Mouse (Mus musculus) testis, adult 2 months (tissue): ENCODE data around the gene Ggt1. TPM values are rescaled to one million over a fixed set of nuclear protein-coding genes. Genes with fewer than 3 reads are reported as not detected.
A peak's percentile ranks its signal among the peaks of the same experiment; 100 is the strongest.

Experiments used
- H3K27ac ChIP-seq: fragments of 200-500 bp; 2 replicates; pipeline ENCODE4 v1.5.1; 2012; ENCODE audit warnings: low read depth, low read length; ENCODE audit not compliant: control insufficient read depth, insufficient read depth
- H3K27me3 ChIP-seq: fragments of 200-500 bp; 2 replicates; pipeline ENCODE4 v1.6.1; 2012; ENCODE audit warnings: mild to moderate bottlenecking, low read length, moderate library complexity; ENCODE audit not compliant: control insufficient read depth, insufficient read depth
- H3K36me3 ChIP-seq: fragments of 200-500 bp; 2 replicates; pipeline ENCODE4 v1.6.1; 2012; ENCODE audit warnings: mild to moderate bottlenecking, low read length; ENCODE audit not compliant: control insufficient read depth, insufficient read depth
- H3K4me1 ChIP-seq: fragments of 200-500 bp; 2 replicates; pipeline ENCODE4 v1.6.1; 2012; ENCODE audit warnings: low read length; ENCODE audit not compliant: control insufficient read depth, insufficient read depth
- H3K4me3 ChIP-seq: fragments of 200-500 bp; 2 replicates; pipeline ENCODE4 v1.5.1; 2012; ENCODE audit warnings: low read depth, mild to moderate bottlenecking, low read length, moderate library complexity, mixed read lengths; ENCODE audit not compliant: control insufficient read depth
- CTCF ChIP-seq: fragments of 200-500 bp; IDR thresholded peaks from 2 replicates; pipeline ENCODE4 v1.5.1; 2012; ENCODE audit warnings: low read depth, mild to moderate bottlenecking, inconsistent platforms, low read length, moderate library complexity; ENCODE audit not compliant: control insufficient read depth, insufficient read depth, insufficient replicate concordance
- POLR2A ChIP-seq: fragments of 200-500 bp; IDR thresholded peaks from 2 replicates; pipeline ENCODE4 v1.6.1; 2012; ENCODE audit warnings: low read depth, mild to moderate bottlenecking, inconsistent platforms, low read length, moderate library complexity; ENCODE audit not compliant: control insufficient read depth
- polyA plus RNA-seq: library from polyadenylated mRNA; depleted of rRNA; stranded (reverse); fragments of >200 nt; gene quantifications from 2 replicates; pipeline ENCODE4 v1.2.3, GENCODE M21; 2012; rRNA removed

Ggt1 gene
- polyA plus RNA-seq, 1 experiment, result 1.6 TPM

DNA sequence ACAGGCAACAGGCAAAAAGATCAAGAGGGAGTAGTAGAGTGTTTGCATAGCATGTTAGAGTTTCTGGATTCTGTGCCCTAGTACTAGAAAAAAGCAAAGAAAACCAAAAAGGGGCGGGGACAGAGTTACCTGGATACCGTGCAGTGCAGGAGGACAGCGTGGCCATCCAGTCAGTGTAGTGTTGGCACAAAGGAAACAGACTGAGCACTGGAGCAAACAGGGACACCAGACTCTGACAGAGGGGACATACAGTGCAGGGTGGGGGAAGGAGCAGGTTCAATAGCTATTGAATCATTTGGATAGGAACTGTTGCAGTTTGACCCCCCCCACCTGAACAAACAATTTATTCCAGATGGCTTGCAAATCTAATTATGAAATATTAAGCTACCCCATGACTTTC, 65.6 kb downstream of the Ggt1 start:
- TF ChIP-seq POLR2A (no peak), CTCF (no peak)
- Histone ChIP-seq H3K4me3 (no peak overlapping the region), H3K27ac (peak overlapping the region; percentile 87), H3K4me1 (peaks cover 3% of the 10 kb centered on the region; the same call in 1 of the 2 replicates), H3K27me3 (no peaks in the 10 kb centered on the region), H3K36me3 (no peaks in the 10 kb centered on the region)

DNA sequence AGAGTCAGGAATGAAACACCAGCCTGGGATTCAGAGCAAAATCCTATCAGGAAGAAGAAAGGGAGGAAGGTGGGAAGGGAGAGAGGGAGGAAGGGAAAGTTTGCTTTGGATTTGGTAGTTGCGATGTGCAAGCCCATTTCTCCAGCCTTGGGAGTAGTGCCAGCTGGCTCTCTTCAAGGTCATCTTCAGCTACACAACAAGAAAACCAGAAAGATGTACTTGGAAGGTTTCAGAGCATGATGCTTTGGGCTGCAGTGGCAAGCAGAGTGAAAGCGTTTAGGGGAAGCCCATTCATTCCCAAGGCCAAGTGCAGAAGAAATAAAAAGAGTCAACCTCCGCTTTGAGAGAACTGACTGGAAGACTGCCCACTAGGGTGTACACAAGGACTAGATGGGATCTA, 66.1 kb downstream of the Ggt1 start:
- TF ChIP-seq POLR2A, result no peak
- no peak for TF ChIP-seq CTCF
- H3K27ac ChIP-seq, result peak overlapping the region; percentile 87
- H3K27me3 ChIP-seq, result no peaks in the 10 kb centered on the region
- H3K4me3 ChIP-seq, result no peak overlapping the region
- H3K36me3 ChIP-seq, result no peaks in the 10 kb centered on the region
- peaks cover 3% of the 10 kb centered on the region; the same call in 1 of the 2 replicates for H3K4me1 ChIP-seq

DNA sequence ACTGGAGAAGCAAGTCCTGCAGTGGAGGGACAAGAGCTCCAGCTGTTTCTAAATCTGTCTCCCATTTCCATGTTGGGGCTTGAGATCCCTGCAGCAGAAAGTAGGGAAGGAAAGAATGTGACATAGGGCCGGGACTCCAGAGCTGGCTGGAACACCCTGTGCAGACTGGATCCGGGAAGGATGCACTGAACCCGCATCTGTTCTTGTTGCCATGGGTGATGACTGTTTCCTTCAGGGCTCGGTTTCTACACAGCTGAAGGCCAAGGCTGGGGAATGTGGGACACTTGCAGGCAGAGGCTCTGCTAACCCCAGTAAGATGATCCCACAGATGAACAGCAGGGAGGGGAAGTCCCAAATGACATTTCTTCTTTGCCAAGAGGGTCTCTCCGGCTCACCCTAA, 71.2 kb downstream of the Ggt1 start:
- no peaks in the 10 kb centered on the region for H3K27me3 ChIP-seq
- peak overlapping the region; percentile 83 for H3K27ac ChIP-seq
- no peak overlapping the region for H3K4me3 ChIP-seq
- TF ChIP-seq CTCF, result no peak
- no peak for TF ChIP-seq POLR2A
- no peaks in the 10 kb centered on the region for H3K36me3 ChIP-seq
- H3K4me1 ChIP-seq, result peaks cover 21% of the 10 kb centered on the region

DNA sequence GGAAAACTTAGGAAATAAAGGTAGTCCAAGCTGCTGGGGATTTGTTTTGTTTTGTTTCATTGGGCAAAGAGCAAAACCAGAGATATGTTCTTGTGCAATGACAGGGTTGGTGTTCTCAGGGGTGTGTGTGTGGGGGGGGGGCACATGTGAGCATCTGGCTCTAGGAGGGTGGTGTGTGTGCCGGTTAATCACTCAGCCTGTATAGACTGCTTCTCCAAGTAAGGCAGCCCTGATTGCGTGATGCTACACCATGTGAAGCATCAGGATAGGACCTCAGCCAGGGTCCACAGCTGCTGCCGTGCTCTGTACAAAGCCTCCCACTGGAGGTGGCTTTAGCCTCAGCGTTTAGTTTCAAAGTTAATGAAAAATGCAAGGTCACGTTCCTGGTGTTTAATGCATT, 71.6 kb downstream of the Ggt1 start:
- Histone ChIP-seq H3K36me3 (no peaks in the 10 kb centered on the region), H3K27ac (peak overlapping the region; percentile 83), H3K4me1 (peaks cover 21% of the 10 kb centered on the region), H3K27me3 (no peaks in the 10 kb centered on the region), H3K4me3 (no peak overlapping the region)
- TF ChIP-seq POLR2A (no peak), CTCF (no peak)

DNA sequence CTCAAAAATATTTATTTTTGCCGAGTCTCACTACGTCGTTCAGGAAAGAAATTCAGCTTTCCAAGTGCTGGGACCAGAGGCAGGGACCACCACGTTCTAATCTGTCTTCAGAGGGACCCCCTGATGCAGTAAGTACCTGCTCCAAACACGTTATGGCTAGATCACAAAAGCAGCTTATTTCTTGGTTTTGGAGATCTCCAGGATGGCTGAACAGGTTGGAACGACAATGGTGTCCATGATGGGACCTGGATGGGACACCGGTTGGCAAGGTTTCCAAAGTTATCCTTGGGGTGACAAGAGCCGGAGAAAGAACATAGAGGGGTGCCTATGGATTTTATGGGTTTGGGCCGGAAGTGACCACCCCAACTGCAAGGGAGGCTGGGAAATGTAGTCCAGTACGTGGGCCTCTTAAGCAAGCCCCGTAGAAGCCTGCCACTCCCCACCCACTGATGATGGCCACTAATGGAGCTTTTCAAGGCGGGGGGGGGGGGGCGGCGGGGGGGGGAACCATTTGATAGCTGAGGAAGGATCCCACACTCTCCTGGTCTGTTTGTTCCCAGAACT, 72.3 kb downstream of the Ggt1 start:
- peak overlapping the region; percentile 83 for H3K27ac ChIP-seq
- peak overlapping the region; percentile 1; the same call in 1 of the 2 replicates for H3K4me3 ChIP-seq
- TF ChIP-seq POLR2A, result no peak
- no peak for TF ChIP-seq CTCF
- H3K4me1 ChIP-seq, result peaks cover 19% of the 10 kb centered on the region
- no peaks in the 10 kb centered on the region for H3K36me3 ChIP-seq
- no peaks in the 10 kb centered on the region for H3K27me3 ChIP-seq

DNA sequence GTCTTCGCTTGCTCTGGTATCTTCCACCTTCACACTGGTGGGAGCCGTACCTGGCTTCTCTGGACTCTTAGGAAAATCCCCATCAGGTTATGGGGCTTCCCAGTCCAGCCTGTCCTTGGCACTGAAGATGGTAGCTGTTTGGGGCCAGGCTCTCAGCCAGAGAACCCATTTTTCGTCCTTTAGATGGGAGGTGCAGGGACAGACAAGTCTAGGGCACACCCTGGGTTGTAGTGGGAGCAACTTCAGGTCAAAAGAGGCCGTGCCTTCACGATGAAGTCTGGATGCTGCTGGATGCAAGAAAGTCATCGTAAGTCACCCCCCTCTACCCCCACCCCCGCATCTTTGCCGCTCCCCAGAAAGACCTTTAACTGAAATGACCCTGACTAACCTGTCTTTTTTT, 73.2 kb downstream of the Ggt1 start:
- no peaks in the 10 kb centered on the region for H3K27me3 ChIP-seq
- TF ChIP-seq POLR2A (no peak), CTCF (no peak)
- no peaks in the 10 kb centered on the region for H3K36me3 ChIP-seq
- H3K4me3 ChIP-seq, result no peak overlapping the region
- H3K4me1 ChIP-seq, result peaks cover 19% of the 10 kb centered on the region
- no peak overlapping the region for H3K27ac ChIP-seq

DNA sequence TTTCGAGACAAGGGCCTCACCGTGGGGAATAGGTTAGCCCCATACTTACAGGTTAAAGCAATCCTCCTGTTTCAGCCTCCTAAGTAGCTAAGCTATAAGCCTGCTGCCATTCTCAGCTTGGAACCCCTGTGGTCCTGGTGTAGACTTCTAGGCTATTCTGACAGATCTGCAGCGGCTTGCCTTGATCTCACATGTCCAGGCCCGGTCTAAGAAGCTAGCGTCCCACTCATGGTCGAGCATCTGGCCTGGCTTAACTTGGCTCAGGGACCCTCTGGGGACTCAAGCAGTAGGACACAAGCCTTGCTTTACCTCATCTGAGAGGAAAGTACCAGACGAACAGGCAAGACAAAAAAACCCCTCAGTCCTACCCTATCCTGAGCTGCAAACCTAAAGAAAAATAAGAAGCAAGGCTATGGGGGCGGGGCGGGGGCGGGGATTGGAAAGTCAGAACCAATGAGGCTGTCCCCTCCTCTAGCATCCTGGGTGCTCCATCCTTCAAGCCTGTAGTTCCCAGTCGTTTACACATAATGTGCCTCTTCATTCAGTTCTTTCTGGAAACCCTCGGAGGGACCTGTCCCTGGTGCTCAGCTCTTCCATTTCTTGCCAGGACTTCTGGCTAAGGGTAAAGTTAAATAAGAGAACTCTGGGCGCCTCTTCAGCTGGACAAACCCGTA, 73.8 kb downstream of the Ggt1 start:
- TF ChIP-seq POLR2A (no peak), CTCF (no peak)
- Histone ChIP-seq H3K27ac (0 out of 2 replicates have a peak overlapping the region, but pooled peaks have one; percentile 11), H3K36me3 (no peaks in the 10 kb centered on the region), H3K27me3 (no peaks in the 10 kb centered on the region), H3K4me3 (0 out of 2 replicates have a peak overlapping the region, but pooled peaks have one; percentile 9), H3K4me1 (peaks cover 19% of the 10 kb centered on the region)

DNA sequence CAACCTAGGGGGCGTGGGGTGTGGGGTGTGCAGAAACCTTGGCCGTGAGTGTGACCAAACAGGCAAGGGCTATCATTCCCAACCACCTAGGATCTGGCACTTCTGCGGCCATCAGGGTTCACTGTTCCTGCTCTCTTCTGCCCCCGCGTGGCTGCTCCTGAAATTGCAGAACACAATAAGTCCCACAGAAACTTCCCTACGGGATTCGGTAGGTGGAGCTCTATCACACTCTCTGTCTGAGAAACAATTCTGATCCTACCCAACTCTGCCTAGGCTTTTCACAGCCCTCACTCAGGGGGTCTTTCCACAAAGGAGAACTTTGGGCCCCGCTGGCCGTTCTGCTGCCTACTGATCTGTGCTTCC, 74.3 kb downstream of the Ggt1 start:
- Histone ChIP-seq H3K36me3 (no peaks in the 10 kb centered on the region), H3K4me3 (0 out of 2 replicates have a peak overlapping the region, but pooled peaks have one; percentile 9), H3K27ac (no peak overlapping the region), H3K27me3 (no peaks in the 10 kb centered on the region), H3K4me1 (peaks cover 19% of the 10 kb centered on the region)
- TF ChIP-seq CTCF (peak; percentile 93), POLR2A (no peak)

Other genes with a start within 250 kb of the Ggt1 start
- 0.28 and 1.2 TPM in 2 replicates for gene Adora2a, start 244.7 kb upstream of the Ggt1 start, polyA plus RNA-seq
- 0.13 and 0.20 TPM in 2 replicates for gene Upb1, start 160.5 kb upstream of the Ggt1 start, polyA plus RNA-seq
- 21.9 and 26.4 TPM in 2 replicates for gene Snrpd3, start 44.1 kb upstream of the Ggt1 start, polyA plus RNA-seq
- gene Gucd1, start 43.6 kb upstream of the Ggt1 start, polyA plus RNA-seq, result 14.9 and 15.1 TPM in 2 replicates
- gene Lrrc75b, start 1.3 kb upstream of the Ggt1 start, polyA plus RNA-seq, result 0.98 and 1.1 TPM in 2 replicates
- 5.4 TPM in 2 replicates for gene Ggt5, start 27.7 kb downstream of the Ggt1 start, polyA plus RNA-seq
- 4.0 and 4.7 TPM in 2 replicates for gene Susd2, start 82.4 kb downstream of the Ggt1 start, polyA plus RNA-seq
- gene Cabin1, start 202.7 kb downstream of the Ggt1 start, polyA plus RNA-seq, result 19.7 and 20.0 TPM in 2 replicates
- 310 and 393 TPM in 2 replicates for gene Ddt, start 211.8 kb downstream of the Ggt1 start, polyA plus RNA-seq
- 0.19 TPM in 1 of 2 replicates, not detected in the other for gene Gm20441, start 219.3 kb downstream of the Ggt1 start, polyA plus RNA-seq
- gene Gstt3, start 219.8 kb downstream of the Ggt1 start, polyA plus RNA-seq, result 40.0 and 41.9 TPM in 2 replicates
- 7.0 and 8.9 TPM in 2 replicates for gene Gstt1, start 237.0 kb downstream of the Ggt1 start, polyA plus RNA-seq